Mouse (Mus musculus): ENCODE measurements around the gene Marveld3. TPM values are rescaled to one million over a fixed set of nuclear protein-coding genes. Genes with fewer than 3 reads are reported as not detected.
A peak's percentile ranks its signal among the peaks of the same experiment; 100 is the strongest.

Marveld3 gene
- polyA plus RNA-seq, 1 experiment from 2014 or later = 0.51 TPM

DNA sequence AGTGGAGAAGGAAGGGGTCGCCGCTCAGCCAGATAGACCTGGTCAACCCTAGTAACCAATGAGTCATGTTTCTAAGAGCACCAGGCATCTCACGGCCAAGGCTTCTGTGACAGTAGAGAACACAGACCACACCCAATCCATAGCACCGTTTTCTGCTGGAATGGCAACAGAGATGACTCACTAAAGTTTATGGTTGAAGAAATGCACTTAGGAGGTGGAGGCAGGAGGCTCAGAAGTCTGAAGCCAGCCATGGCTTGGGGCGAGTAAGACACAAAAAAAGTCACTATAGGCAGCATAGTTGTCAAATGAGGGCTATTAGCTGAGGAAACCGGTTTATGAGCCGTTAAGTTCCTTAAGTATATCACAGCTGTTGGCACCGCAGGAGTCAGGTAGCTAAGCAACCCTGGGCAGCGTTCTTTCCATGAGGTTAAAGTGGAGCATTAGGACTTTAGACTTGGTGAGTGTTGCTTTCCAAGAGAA lies 16.8 kb downstream of the Marveld3 start:
- no peak for ATAC-seq (ENCODE audit: low read depth)
- H3K4me1 ChIP-seq (ENCODE audit: control insufficient read depth, low read depth, low read length) = peaks cover 2% of the 10 kb centered on the region; the same call in 1 of the 2 replicates
- peaks cover 10% of the 10 kb centered on the region for H3K36me3 ChIP-seq (ENCODE audit: control insufficient read depth, insufficient read depth)
- no peak overlapping the region for H3K4me2 ChIP-seq (ENCODE audit: low read depth, low read length)
- no peak overlapping the region for H3K9ac ChIP-seq (ENCODE audit: low read depth, low read length)
- H3K9me3 ChIP-seq (replicated peaks; ENCODE audit: control insufficient read depth, low read length) = no peaks in the 10 kb centered on the region
- H3K27me3 ChIP-seq (ENCODE audit: control insufficient read depth, insufficient read depth, low read depth, low read length) = peaks cover 19% of the 10 kb centered on the region
- no peak overlapping the region for H3K27ac ChIP-seq (ENCODE audit: low read length)
- H3K4me3 ChIP-seq (ENCODE audit: low read depth, low read length) = no peak overlapping the region
- 61% methylated on average over 9 of the region's 9 CpGs for WGBS (ENCODE audit: insufficient replicate concordance)

DNA sequence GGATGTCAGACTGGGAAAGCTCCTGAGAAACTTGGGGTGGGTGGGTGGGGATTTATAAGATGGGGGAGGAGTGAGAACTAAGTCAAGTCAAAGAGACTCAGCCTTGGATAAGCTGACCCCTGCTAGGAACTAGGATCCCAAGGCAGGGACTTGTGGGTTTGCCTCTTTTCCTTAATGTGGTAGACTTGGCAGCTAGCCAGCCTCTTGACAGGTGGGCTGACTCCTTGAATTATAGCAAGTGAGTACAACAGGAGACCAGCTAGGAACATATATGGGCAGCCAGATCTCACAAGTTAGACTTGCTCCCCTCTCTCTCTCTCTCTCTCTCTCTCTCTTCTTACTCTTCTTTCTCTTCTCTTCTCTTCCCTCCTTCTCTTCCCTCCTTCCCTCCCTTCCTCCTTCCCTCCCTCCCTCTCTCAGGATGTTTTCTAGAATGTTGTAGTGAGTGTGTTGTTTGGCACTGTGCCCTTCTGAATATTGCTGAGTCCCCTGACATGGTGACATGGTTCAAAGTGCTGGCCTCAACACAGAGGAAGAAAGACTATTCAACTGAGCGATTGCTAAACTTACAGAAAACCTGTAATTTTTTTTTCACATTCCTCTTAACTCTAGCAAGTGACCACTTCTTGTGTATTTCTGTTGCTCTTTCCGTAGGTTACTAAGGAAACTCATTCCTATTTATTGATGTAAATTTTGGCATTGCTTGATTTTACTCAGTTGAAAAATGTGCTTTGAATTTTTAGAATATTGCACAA lies 20.2 kb downstream of the Marveld3 start:
- WGBS (ENCODE audit: insufficient replicate concordance) = 86% methylated on average over 2 of the region's 2 CpGs
- no peak overlapping the region for H3K4me2 ChIP-seq (ENCODE audit: low read depth, low read length)
- no peak for ATAC-seq (ENCODE audit: low read depth)
- H3K27me3 ChIP-seq (ENCODE audit: control insufficient read depth, insufficient read depth, low read depth, low read length) = no peaks in the 10 kb centered on the region
- H3K27ac ChIP-seq (ENCODE audit: low read length) = no peak overlapping the region
- H3K36me3 ChIP-seq (ENCODE audit: control insufficient read depth, insufficient read depth) = peaks cover 25% of the 10 kb centered on the region
- no peak overlapping the region for H3K9ac ChIP-seq (ENCODE audit: low read depth, low read length)
- no peaks in the 10 kb centered on the region for H3K9me3 ChIP-seq (replicated peaks; ENCODE audit: control insufficient read depth, low read length)
- no peaks in the 10 kb centered on the region; the same call in 1 of the 2 replicates for H3K4me1 ChIP-seq (ENCODE audit: control insufficient read depth, low read depth, low read length)
- no peak overlapping the region for H3K4me3 ChIP-seq (ENCODE audit: low read depth, low read length)

DNA sequence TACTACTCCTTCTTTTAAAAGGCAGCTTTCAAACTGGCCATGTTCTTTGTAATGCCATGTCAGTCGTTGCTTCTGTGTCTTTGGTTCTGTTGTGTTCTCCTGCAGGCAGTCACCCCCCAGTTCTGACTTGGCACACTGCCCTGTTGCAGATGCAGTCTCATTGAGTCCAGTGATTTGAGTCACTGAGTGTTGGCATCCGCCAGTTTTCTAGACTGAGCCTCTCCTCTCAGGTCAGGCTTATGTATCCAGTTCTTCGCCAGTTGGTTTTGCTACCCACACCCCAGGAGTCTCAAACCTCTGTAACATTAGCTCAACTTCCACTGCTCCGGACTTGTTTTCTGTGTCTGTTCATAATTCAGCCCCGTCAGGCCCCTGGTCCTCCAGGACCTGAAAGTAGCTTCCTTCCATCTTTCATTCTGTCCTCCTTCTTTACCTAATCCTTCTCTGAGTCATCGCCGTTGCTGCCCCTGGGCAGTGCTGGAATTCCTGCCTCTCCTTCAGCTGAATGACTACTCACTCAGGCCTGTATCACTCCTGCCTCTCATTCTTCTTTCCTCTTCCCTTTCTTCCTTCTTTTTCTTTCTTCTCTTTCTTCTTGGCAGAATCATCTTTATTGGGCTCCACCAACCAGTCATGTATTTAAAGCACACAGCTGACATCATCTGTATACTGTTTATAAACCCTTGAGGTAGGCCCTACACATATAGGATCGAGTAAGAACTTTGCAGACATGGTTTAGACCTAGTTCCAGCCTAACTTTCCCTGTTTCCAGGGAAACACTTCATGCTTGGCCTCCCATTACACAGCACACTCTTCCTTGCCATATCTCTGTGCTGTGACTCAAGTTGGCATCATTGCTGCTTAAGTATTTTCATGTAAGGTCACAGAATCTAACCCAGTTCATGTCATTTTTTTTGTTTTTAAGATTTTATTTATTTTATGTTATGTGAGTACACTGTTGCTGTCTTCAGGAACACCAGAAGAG lies 41.3 kb downstream of the Marveld3 start:
- Histone ChIP-seq H3K4me2 (ENCODE audit: low read depth, low read length) (no peak overlapping the region), H3K4me3 (ENCODE audit: low read depth, low read length) (no peak overlapping the region), H3K36me3 (ENCODE audit: control insufficient read depth, insufficient read depth) (peaks cover 27% of the 10 kb centered on the region), H3K9ac (ENCODE audit: low read depth, low read length) (no peak overlapping the region), H3K27me3 (ENCODE audit: control insufficient read depth, insufficient read depth, low read depth, low read length) (no peaks in the 10 kb centered on the region), H3K4me1 (ENCODE audit: control insufficient read depth, low read depth, low read length) (no peaks in the 10 kb centered on the region), H3K27ac (ENCODE audit: low read length) (no peak overlapping the region), H3K9me3 (replicated peaks; ENCODE audit: control insufficient read depth, low read length) (no peaks in the 10 kb centered on the region)
- 82% methylated on average over 8 of the region's 8 CpGs for WGBS (ENCODE audit: insufficient replicate concordance)
- no peak for ATAC-seq (ENCODE audit: low read depth)

DNA sequence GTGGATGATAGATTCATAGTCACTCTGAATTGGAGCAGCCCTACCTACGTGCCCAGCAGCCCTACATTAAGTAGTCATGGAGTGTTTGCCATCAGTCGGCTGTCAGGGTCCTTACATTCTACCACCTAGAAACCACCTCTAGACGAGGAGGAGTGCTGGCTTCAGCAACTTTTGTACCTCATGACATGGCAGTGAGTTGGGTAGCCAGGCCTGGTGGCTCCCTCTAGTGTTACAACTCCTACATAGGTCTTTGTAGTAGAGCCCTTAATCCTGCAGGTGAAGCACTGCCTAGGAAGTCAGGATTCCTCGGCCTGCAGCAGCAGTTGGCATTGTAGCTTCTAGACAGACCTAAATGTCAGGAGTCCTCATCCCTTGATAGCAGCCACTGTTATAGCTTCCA lies 44.7 kb downstream of the Marveld3 start:
- Histone ChIP-seq H3K9ac (ENCODE audit: low read depth, low read length) (no peak overlapping the region), H3K27me3 (ENCODE audit: control insufficient read depth, insufficient read depth, low read depth, low read length) (no peaks in the 10 kb centered on the region), H3K27ac (ENCODE audit: low read length) (no peak overlapping the region), H3K9me3 (replicated peaks; ENCODE audit: control insufficient read depth, low read length) (no peaks in the 10 kb centered on the region), H3K4me3 (ENCODE audit: low read depth, low read length) (no peak overlapping the region), H3K4me2 (ENCODE audit: low read depth, low read length) (no peak overlapping the region), H3K4me1 (ENCODE audit: control insufficient read depth, low read depth, low read length) (no peaks in the 10 kb centered on the region), H3K36me3 (ENCODE audit: control insufficient read depth, insufficient read depth) (peaks cover 34% of the 10 kb centered on the region)
- WGBS (ENCODE audit: insufficient replicate concordance) = 41% methylated on average over 4 of the region's 4 CpGs
- peak; percentile 73 for ATAC-seq (ENCODE audit: low read depth)

DNA sequence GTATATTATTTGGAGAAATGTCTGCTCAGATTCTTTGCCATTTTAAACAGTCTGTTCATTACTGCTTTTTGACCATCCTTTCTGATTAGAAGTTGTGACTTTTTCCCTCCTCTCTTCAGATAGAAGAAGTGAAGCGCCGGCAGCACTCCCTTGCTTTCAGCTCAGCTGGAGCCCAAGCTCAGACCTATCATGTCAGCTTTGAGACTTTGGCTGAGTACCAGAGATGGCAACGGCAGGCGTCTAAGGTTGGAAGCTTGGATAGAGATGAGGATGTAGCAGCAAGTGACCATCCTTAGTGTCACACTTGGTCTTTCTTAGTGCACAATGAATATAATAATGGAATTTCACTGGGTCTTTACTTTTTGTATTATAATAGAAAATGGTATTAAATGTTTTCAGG lies 54.6 kb downstream of the Marveld3 start:
- H3K9ac ChIP-seq (ENCODE audit: low read depth, low read length) = no peak overlapping the region
- no peaks in the 10 kb centered on the region for H3K4me1 ChIP-seq (ENCODE audit: control insufficient read depth, low read depth, low read length)
- no peak overlapping the region for H3K4me3 ChIP-seq (ENCODE audit: low read depth, low read length)
- no peaks in the 10 kb centered on the region for H3K27me3 ChIP-seq (ENCODE audit: control insufficient read depth, insufficient read depth, low read depth, low read length)
- H3K27ac ChIP-seq (ENCODE audit: low read length) = no peak overlapping the region
- H3K4me2 ChIP-seq (ENCODE audit: low read depth, low read length) = no peak overlapping the region
- ATAC-seq (ENCODE audit: low read depth) = no peak
- peaks cover 33% of the 10 kb centered on the region for H3K36me3 ChIP-seq (ENCODE audit: control insufficient read depth, insufficient read depth)
- 91% methylated on average over 4 of the region's 4 CpGs for WGBS (ENCODE audit: insufficient replicate concordance)
- H3K9me3 ChIP-seq (replicated peaks; ENCODE audit: control insufficient read depth, low read length) = no peaks in the 10 kb centered on the region

DNA sequence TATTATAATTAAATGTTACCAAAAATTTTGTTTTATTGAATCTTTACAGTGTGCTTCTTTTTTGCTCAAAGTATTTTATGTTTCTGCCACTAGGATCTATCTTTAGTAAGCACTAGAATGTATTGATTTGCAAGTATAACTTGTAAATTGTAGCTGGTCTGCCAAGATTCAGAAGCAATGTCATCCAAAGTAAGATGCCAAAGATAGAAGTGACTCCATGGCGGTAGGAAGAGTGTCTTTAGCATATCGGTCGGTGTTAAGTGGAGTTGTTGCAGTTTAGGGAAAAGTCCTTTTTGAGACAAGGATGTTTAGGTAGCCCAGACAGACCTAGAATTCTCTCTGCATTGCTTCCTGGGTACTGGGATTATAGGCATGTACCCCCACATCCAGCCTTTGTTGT lies 55.1 kb downstream of the Marveld3 start:
- no peaks in the 10 kb centered on the region for H3K27me3 ChIP-seq (ENCODE audit: control insufficient read depth, insufficient read depth, low read depth, low read length)
- no peaks in the 10 kb centered on the region for H3K9me3 ChIP-seq (replicated peaks; ENCODE audit: control insufficient read depth, low read length)
- WGBS (ENCODE audit: insufficient replicate concordance) = 88% methylated on average over 3 of the region's 3 CpGs
- H3K4me3 ChIP-seq (ENCODE audit: low read depth, low read length) = no peak overlapping the region
- H3K36me3 ChIP-seq (ENCODE audit: control insufficient read depth, insufficient read depth) = peaks cover 28% of the 10 kb centered on the region
- H3K9ac ChIP-seq (ENCODE audit: low read depth, low read length) = no peak overlapping the region
- no peak overlapping the region for H3K27ac ChIP-seq (ENCODE audit: low read length)
- H3K4me1 ChIP-seq (ENCODE audit: control insufficient read depth, low read depth, low read length) = no peaks in the 10 kb centered on the region
- no peak for ATAC-seq (ENCODE audit: low read depth)
- H3K4me2 ChIP-seq (ENCODE audit: low read depth, low read length) = no peak overlapping the region

DNA sequence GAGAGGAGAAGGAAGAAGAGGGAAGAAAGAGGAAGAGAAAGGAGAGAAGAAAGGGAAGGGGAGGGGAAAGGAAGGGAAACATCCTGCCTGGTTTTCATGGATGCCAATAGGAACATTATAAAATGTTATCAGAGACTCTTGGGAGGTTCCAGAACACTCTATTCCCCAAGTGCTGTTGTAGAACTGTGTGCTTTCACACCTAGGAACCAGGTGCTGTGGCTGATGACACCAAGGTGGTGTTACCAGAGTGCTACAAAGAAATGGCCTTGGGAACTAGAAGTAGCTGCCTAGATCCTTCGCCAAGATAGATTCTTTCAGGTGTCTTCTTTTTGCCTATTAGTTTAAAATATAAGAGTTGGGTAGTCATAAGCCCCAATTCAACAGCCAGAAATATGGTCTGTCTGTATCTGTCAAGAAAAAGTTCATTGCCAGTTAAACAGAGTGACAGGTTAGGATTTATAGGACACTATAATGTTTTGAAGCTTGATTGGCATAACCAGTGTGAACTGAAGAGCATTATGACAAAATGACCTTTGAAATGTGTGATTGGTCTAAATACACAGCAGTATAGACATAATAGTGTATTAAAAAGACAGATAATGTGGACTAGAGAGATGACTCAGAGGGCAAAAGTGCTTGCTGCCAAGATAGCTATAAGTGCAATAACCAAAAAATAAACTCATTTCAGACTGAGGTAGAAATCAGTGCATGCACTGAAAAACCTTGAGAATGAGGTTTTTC lies 56.9 kb downstream of the Marveld3 start:
- Histone ChIP-seq H3K9me3 (replicated peaks; ENCODE audit: control insufficient read depth, low read length) (no peaks in the 10 kb centered on the region), H3K4me3 (ENCODE audit: low read depth, low read length) (no peak overlapping the region), H3K4me2 (ENCODE audit: low read depth, low read length) (no peak overlapping the region), H3K9ac (ENCODE audit: low read depth, low read length) (no peak overlapping the region), H3K27me3 (ENCODE audit: control insufficient read depth, insufficient read depth, low read depth, low read length) (no peaks in the 10 kb centered on the region), H3K27ac (ENCODE audit: low read length) (no peak overlapping the region), H3K36me3 (ENCODE audit: control insufficient read depth, insufficient read depth) (peaks cover 24% of the 10 kb centered on the region), H3K4me1 (ENCODE audit: control insufficient read depth, low read depth, low read length) (no peaks in the 10 kb centered on the region)
- ATAC-seq (ENCODE audit: low read depth) = no peak
- WGBS (ENCODE audit: insufficient replicate concordance) = 87% methylated on average over 1 of the region's 1 CpGs

DNA sequence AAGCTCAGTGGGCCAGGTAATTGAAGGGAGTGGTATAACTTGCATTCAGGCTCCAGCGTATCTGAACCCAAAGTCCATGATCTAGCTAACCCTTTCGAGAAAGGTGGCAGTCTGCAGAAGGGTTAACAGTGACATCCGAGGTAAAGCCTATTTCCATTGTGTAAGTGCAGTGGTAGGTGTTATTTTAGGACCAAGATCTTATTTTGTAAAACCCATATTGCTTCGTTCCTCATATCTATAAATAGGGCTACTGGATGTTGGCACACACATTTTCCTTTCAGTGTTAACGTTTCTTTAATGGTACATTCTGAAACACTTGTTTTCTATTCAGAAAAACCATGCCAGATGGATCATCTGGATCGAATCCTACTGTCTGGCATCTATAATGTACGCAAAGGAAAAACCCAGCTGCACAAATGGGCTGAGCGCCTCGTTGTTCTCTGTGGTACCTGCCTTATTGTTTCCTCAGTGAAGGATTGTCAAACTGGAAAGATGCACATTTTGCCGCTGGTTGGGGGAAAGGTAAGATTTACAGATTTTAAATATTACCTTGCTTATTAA lies 58.0 kb downstream of the Marveld3 start:
- Histone ChIP-seq H3K9me3 (replicated peaks; ENCODE audit: control insufficient read depth, low read length) (no peaks in the 10 kb centered on the region), H3K27me3 (ENCODE audit: control insufficient read depth, insufficient read depth, low read depth, low read length) (no peaks in the 10 kb centered on the region), H3K4me2 (ENCODE audit: low read depth, low read length) (no peak overlapping the region), H3K9ac (ENCODE audit: low read depth, low read length) (no peak overlapping the region), H3K4me1 (ENCODE audit: control insufficient read depth, low read depth, low read length) (no peaks in the 10 kb centered on the region), H3K27ac (ENCODE audit: low read length) (no peak overlapping the region), H3K4me3 (ENCODE audit: low read depth, low read length) (no peak overlapping the region), H3K36me3 (ENCODE audit: control insufficient read depth, insufficient read depth) (peaks cover 18% of the 10 kb centered on the region)
- 73% methylated on average over 10 of the region's 10 CpGs for WGBS (ENCODE audit: insufficient replicate concordance)
- no peak for ATAC-seq (ENCODE audit: low read depth)

All from liver, embryonic 16.5 days (tissue).